Mouse (Mus musculus): Measurements from ENCODE around the gene Herc3. TPM values are rescaled to one million over a fixed set of nuclear protein-coding genes. Genes with fewer than 3 reads are reported as not detected.
A peak's percentile ranks its signal among the peaks of the same experiment; 100 is the strongest.
"Not testable (repeated sequence)": the region's sequence is repeated elsewhere in the genome, so short reads cannot be mapped to it uniquely, and the experiment has no call there.

Herc3 gene
- total RNA-seq (2021): 10 to 100 TPM; 57.3 to 63.8 TPM
- long read RNA-seq, experiment 1, partial matches to known transcripts: 4 of 7 reads
- long read RNA-seq, experiment 1, other reads (novel, unspliced or antisense): 3 of 7 reads
- long read RNA-seq, experiment 2, partial matches to known transcripts: 0 of 1 reads
- long read RNA-seq, experiment 2, other reads (novel, unspliced or antisense): 1 of 1 reads

- peak; percentile 89 for DNase-seq
Measured at GRCm38 (mm10) chr6:58831232-58832009, at the start of gene Herc3. Gene Herc3 (plus strand): TSS chr6:58831465.

GRCm38 (mm10) chr6:58801394-58801793, 29.9 kb upstream of the Herc3 start:
- no peak for DNase-seq

GRCm38 (mm10) chr6:58814381-58814780, 16.9 kb upstream of the Herc3 start:
- no peak for DNase-seq

GRCm38 (mm10) chr6:58817037-58817436, 14.2 kb upstream of the Herc3 start:
- DNase-seq: not testable (repeated sequence)

GRCm38 (mm10) chr6:58825619-58826018, 5.6 kb upstream of the Herc3 start:
- no peak for DNase-seq

- no peak for DNase-seq
Measured at GRCm38 (mm10) chr6:58826089-58826488, 5.2 kb upstream of the Herc3 start.

GRCm38 (mm10) chr6:58828582-58828981, 2.7 kb upstream of the Herc3 start:
- DNase-seq: no peak

- no peak for DNase-seq
Measured at GRCm38 (mm10) chr6:58830840-58831231, 429 bp upstream of the Herc3 start.

- DNase-seq: peak in 1 of 2 experiments; percentile 32
Measured at GRCm38 (mm10) chr6:58832591-58833018, 1.3 kb downstream of the Herc3 start.

- DNase-seq: no peak
Measured at GRCm38 (mm10) chr6:58834470-58834869, 3.2 kb downstream of the Herc3 start.

GRCm38 (mm10) chr6:58835591-58835990, 4.3 kb downstream of the Herc3 start:
- DNase-seq: no peak

GRCm38 (mm10) chr6:58836476-58836875, 5.2 kb downstream of the Herc3 start:
- DNase-seq: no peak

- DNase-seq: no peak
Measured at GRCm38 (mm10) chr6:58837917-58838316, 6.7 kb downstream of the Herc3 start.

- DNase-seq: no peak
Measured at GRCm38 (mm10) chr6:58841208-58841607, 9.9 kb downstream of the Herc3 start.

GRCm38 (mm10) chr6:58842186-58842585, 10.9 kb downstream of the Herc3 start:
- no peak for DNase-seq

- DNase-seq: no peak
Measured at GRCm38 (mm10) chr6:58843580-58843979, 12.3 kb downstream of the Herc3 start.

GRCm38 (mm10) chr6:58844188-58844822, 13.0 kb downstream of the Herc3 start:
- DNase-seq: no peak

GRCm38 (mm10) chr6:58846850-58847692, 15.8 kb downstream of the Herc3 start:
- DNase-seq: no peak

- no peak for DNase-seq
Measured at GRCm38 (mm10) chr6:58847836-58848235, 16.6 kb downstream of the Herc3 start.

- no peak for DNase-seq
Measured at GRCm38 (mm10) chr6:58849356-58849755, 18.1 kb downstream of the Herc3 start.

- no peak for DNase-seq
Measured at GRCm38 (mm10) chr6:58855676-58856367, 24.6 kb downstream of the Herc3 start.

GRCm38 (mm10) chr6:58856494-58856893, 25.2 kb downstream of the Herc3 start:
- DNase-seq: peak; percentile 55 to 63
